Mouse (Mus musculus): ENCODE data around the gene Tubb5. TPM values are rescaled to one million over a fixed set of nuclear protein-coding genes. Genes with fewer than 3 reads are reported as not detected.

Gene Tubb5
- polyA plus RNA-seq, 1 experiment, result 3,347 TPM

DNA sequence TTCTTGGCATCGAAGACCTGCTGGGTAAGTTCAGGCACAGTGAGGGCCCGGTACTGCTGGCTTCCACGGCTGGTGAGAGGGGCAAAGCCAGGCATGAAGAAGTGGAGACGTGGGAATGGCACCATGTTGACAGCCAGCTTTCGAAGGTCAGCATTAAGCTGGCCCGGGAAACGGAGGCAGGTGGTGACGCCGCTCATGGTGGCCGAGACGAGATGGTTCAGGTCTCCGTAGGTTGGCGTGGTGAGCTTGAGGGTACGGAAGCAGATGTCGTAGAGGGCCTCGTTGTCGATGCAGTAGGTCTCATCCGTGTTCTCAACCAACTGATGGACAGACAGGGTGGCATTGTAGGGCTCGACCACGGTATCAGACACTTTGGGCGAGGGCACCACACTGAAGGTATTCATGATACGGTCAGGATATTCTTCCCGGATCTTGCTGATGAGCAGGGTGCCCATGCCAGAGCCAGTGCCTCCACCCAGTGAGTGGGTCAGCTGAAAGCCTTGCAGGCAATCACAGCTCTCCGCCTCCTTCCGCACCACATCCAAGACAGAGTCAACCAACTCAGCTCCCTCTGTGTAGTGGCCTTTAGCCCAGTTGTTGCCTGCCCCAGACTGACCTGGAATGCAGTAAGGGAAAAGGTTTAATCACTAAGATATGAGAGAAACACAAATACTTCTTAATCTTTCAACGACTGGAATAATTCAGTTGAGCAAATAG, 2.5 kb downstream of the Tubb5 start:
- TF ChIP-seq CTCF (IDR thresholded peaks at IDR 0.05; ENCODE audit: borderline replicate concordance, extremely low read depth, insufficient read depth, insufficient read length) (no peak), POLR2A (IDR thresholded peaks at IDR 0.05; ENCODE audit: borderline replicate concordance, extremely low read depth, insufficient read depth, insufficient read length, poor library complexity, severe bottlenecking) (no peak)
- DNase-seq (ENCODE audit: low read depth), result no peak

DNA sequence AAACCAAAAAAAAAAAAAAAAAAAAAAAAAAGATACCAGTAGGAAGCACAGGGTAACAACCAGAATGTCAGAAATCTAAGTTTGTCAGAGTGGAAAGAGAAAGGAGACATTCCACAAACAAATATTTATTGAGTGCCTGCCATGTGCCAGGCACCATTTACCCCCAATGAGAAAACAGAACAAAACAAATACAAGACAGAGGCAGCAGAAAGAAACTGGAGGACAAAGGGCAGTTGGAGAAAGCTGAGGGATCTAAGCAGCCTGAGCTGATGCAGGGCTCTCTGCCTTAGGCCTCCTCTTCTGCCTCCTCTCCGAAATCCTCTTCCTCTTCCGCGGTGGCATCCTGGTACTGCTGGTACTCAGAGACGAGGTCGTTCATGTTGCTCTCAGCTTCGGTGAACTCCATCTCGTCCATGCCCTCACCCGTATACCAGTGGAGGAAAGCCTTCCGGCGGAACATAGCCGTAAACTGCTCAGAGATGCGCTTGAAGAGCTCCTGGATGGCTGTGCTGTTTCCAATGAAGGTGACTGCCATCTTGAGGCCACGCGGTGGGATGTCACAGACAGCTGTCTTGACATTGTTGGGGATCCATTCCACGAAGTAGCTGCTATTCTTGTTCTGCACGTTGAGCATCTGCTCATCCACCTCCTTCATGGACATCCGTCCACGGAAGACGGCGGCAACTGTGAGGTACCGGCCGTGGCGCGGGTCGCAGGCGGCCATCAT, 3.2 kb downstream of the Tubb5 start:
- TF ChIP-seq POLR2A (IDR thresholded peaks at IDR 0.05; ENCODE audit: borderline replicate concordance, extremely low read depth, insufficient read depth, insufficient read length, poor library complexity, severe bottlenecking) (no peak), CTCF (IDR thresholded peaks at IDR 0.05; ENCODE audit: borderline replicate concordance, extremely low read depth, insufficient read depth, insufficient read length) (peak; percentile 7; the same call in 1 of the 2 replicates)
- DNase-seq (ENCODE audit: low read depth), result peak; percentile 41

DNA sequence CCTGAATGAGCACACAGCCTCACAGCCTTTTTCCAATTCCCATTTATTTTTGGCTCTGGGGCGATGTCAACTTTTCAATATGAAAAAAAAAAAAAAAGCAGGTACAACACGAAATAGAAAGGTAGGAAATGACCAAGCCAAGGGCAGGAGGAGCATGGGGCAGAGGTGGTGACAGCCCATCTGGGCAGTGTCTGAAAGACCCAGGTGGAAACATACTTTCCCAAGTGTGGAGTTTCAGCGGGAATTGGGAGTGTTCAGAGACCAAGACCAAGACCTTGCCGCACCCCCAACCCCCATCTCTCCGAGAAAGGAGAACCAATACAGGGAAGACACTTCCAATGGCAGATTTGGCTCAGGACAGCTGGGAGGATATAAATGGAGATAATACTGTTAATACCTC, 4.2 kb downstream of the Tubb5 start:
- DNase-seq (ENCODE audit: low read depth), result no peak
- TF ChIP-seq CTCF (IDR thresholded peaks at IDR 0.05; ENCODE audit: borderline replicate concordance, extremely low read depth, insufficient read depth, insufficient read length), result no peak
- no peak for TF ChIP-seq POLR2A (IDR thresholded peaks at IDR 0.05; ENCODE audit: borderline replicate concordance, extremely low read depth, insufficient read depth, insufficient read length, poor library complexity, severe bottlenecking)

DNA sequence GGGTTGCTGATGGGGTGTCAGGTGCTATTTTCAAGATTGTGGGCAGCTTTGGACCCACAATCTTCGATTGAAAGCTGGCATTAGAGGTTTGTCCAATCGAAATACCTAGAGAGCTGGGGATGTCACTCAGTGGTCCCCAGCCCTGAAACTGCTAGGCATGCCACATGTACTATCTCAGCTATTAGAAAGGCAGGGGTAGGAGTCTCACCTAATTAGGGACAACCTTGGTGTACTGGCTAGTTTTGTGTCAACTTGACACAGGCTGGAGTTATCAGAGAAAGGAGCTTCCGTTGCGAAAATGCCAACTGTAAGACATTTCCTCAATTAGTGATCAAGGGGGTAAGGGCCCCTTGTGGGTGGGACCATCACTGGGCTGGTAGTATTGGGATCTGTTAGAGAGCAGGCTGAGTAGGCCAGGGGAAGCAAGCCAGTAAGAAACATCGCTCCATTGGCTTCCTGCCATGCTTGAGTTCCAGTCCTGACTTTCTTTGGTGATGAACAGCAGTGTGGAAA, 4.8 kb downstream of the Tubb5 start:
- TF ChIP-seq CTCF (IDR thresholded peaks at IDR 0.05; ENCODE audit: borderline replicate concordance, extremely low read depth, insufficient read depth, insufficient read length) (no peak), POLR2A (IDR thresholded peaks at IDR 0.05; ENCODE audit: borderline replicate concordance, extremely low read depth, insufficient read depth, insufficient read length, poor library complexity, severe bottlenecking) (no peak)
- DNase-seq (ENCODE audit: low read depth), result no peak

DNA sequence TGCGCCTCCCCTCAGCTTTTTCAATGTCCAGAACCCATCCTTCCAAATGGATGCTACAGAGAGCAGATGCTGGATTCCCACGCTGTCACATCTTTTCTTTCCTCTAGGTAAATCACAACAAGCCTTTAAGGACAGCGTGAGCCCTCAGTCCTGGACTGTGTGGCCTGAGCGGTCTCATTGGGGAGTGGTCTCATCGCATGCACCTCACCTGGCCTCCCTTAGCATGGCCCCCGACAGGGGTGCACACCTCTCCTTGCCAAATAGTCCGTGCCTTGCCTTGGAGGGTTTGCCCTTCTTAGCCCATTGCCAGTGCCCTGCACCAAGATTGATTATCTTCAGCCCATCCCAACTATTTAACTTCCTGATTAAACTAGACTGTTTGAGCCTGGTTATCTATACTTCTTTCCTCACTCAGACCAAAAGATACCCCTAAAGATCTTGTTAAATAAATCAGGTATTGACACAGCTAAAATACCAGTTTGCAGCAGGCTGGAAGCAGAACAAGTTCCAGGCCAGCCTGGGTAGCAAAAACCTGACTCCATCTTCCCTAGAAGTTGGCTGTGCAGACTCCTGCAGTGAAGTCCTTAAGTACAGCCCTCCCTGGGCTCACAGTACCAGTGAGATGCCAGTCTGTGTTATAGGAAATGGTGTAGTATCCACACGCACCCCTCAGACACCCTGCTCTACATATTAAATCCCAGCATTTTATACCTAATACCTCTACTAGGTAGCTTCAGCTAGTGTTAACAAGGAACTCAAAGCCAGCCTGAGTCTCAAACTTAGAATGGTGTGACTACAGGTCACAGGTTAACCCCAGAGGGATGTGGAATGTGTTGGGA, 5.5 kb downstream of the Tubb5 start:
- no peak for TF ChIP-seq POLR2A (IDR thresholded peaks at IDR 0.05; ENCODE audit: borderline replicate concordance, extremely low read depth, insufficient read depth, insufficient read length, poor library complexity, severe bottlenecking)
- no peak for DNase-seq (ENCODE audit: low read depth)

DNA sequence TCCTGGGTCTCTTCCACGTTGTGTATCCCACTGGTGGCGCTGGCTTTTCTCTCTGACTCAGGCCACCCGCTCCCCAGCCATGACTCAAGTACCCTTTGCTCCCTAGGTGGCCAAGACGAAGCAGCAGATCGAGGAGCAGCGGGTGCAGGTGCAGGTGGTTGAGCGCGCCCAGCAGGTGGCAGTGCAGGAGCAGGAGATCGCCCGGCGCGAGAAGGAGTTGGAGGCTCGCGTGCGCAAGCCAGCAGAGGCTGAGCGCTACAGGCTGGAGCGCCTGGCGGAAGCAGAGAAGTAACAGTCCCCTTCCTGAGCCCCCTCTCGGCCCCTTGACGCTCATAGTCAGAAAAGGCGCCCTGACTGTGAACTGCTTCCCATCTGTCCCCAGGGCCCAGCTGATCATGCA, 8.4 kb downstream of the Tubb5 start:
- TF ChIP-seq CTCF (IDR thresholded peaks at IDR 0.05; ENCODE audit: borderline replicate concordance, extremely low read depth, insufficient read depth, insufficient read length) (peak; percentile 89), POLR2A (IDR thresholded peaks at IDR 0.05; ENCODE audit: borderline replicate concordance, extremely low read depth, insufficient read depth, insufficient read length, poor library complexity, severe bottlenecking) (no peak)
- peak; percentile 89 for DNase-seq (ENCODE audit: low read depth)

DNA sequence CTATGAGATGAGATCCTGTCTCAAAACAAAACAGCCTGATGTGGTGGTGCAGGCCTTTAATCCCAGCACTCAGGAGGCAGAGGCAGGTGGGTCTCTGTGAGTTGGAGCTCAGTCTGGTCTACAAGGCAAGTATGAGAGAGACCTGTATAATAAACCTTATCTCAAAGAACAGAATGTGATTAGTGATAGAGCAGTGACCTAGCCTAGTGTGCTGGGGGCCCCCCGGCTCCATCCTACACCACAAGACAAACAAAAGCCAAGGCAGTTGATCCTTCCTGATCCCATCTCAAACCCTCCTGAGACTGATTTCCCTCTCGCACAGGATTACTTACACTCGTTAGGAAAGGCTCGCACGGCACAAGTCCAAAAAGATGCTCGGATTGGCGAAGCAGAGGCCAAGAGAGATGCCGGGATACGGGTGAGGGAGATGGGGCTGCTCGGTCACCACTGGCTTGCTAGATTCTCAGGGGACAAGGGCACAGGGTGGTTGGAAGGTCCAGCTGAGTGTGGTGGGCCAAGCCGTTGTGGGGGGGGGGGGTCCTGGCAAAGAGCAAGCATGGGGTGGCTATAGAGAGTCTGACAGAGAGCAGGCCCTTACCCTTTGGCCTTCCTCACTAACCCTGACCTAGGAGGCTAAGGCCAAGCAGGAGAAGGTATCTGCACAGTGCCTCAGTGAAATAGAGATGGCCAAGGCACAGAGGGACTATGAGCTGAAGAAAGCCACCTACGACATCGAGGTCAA, 12.8 kb downstream of the Tubb5 start:
- TF ChIP-seq CTCF (IDR thresholded peaks at IDR 0.05; ENCODE audit: borderline replicate concordance, extremely low read depth, insufficient read depth, insufficient read length), result no peak
- no peak for TF ChIP-seq POLR2A (IDR thresholded peaks at IDR 0.05; ENCODE audit: borderline replicate concordance, extremely low read depth, insufficient read depth, insufficient read length, poor library complexity, severe bottlenecking)
- no peak for DNase-seq (ENCODE audit: low read depth)

DNA sequence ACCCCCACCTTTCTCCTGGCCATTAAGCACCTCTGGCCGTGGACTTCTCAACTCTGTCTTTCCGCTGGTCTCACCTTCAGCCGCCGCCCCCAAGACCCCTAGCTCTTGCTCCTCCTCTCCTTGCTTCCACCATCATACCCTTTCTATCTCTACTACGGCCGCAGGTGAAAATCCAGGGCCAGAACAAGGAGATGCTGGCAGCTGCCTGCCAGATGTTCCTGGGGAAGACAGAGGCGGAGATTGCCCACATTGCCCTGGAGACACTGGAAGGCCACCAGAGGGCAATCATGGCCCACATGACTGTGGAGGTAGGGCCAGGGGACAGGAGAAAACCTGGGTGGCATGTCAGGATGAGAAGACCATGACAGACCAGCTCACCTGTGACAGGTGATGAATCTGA, 13.7 kb downstream of the Tubb5 start:
- DNase-seq (ENCODE audit: low read depth), result no peak
- TF ChIP-seq CTCF (IDR thresholded peaks at IDR 0.05; ENCODE audit: borderline replicate concordance, extremely low read depth, insufficient read depth, insufficient read length) (peak; percentile 15; the same call in 1 of the 2 replicates), POLR2A (IDR thresholded peaks at IDR 0.05; ENCODE audit: borderline replicate concordance, extremely low read depth, insufficient read depth, insufficient read length, poor library complexity, severe bottlenecking) (no peak)

DNA sequence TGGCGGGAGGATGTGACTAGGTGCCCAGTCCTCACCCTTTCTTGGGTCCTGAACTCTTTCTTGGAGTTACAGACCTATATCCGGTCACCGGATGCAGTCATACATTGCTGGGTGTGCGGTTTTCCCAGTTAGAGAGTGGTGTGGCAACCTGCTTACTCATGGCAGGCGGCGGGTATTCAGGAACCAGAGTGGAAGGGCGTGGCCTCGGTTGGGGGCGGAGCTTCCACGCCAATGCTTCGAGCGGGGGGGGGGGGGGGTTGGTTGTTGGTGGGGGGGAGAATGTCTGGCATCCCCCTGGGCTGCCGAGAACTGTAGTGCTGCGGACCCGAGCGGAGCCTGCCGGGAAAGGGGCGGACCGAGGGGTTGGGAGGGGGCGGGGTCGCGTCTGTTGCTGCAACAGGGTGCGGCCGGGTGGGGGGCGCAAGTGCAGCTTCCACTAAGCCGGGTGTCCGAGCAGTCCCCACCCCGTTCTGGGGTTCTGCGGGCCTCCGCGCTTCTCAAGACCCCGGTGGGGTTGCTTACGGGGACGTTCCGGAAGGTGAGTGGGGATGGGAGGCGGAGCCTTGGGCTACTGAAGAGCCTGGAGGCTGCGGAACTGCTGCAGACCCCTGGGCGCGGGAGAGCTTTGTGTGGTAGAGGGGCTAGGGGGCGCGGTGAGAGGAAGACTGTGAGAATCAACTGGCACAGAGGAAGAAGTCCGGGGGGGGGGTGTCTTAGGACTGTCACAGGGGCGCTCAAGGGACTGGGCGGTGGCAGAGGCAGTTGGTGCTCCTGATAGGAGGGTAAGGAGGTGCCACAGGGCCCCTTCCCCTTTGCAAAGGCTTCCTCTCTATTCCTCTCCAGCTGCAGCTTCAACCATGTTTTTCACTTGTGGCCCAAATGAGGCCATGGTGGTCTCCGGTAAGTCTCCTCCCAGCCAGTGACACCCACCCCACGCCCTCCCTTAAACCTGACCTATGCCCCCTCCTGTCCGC, 14.9 kb downstream of the Tubb5 start, which contains the start of gene Flot1:
Gene Flot1 (plus strand): TSS at position 267 of the 974 bp plus-strand sequence.
- TF ChIP-seq CTCF (IDR thresholded peaks at IDR 0.05; ENCODE audit: borderline replicate concordance, extremely low read depth, insufficient read depth, insufficient read length) (no peak), POLR2A (IDR thresholded peaks at IDR 0.05; ENCODE audit: borderline replicate concordance, extremely low read depth, insufficient read depth, insufficient read length, poor library complexity, severe bottlenecking) (peak; percentile 15; the same call in 1 of the 2 replicates)
- peak; percentile 94 for DNase-seq (ENCODE audit: low read depth)

All from brain, embryonic 14.5 days (tissue).